Comparison of ENCODE assay signal across 35 mouse cellular contexts in genomic region chr1:118431548-118431947, GRCm38 (mm10).
"Had no signal": no experiment of that assay in that cellular context is flagged by ENCODE, and none has a peak within 500 bp of the region (broad histone marks: within the 10 kb centered on the region; RNA-seq: fewer than 3 reads in every experiment).

No protein-coding gene starts in this region.

- H3K27me3 ChIP-seq: heart, embryonic 12.5 days; heart, embryonic 13.5 days; heart, embryonic 15.5 days; hindbrain, embryonic 12.5 days; hindbrain, embryonic 13.5 days; hindbrain, embryonic 15.5 days; intestine, embryonic 15.5 days; kidney, embryonic 15.5 days had no signal

- H3K27ac ChIP-seq: heart, embryonic 13.5 days; heart, embryonic 15.5 days; hindbrain, embryonic 10.5 days; hindbrain, embryonic 12.5 days; hindbrain, embryonic 13.5 days; hindbrain, embryonic 14.5 days; hindbrain, embryonic 15.5 days; hindbrain, postnatal 0 days; intestine, embryonic 15.5 days; kidney, embryonic 15.5 days; kidney, postnatal 0 days; layer of hippocampus, adult 2 months; left cerebral cortex, adult 2 months had no signal

- H3K4me2 ChIP-seq: heart, embryonic 11.5 days; heart, embryonic 12.5 days; heart, embryonic 13.5 days; heart, embryonic 15.5 days; hindbrain, embryonic 12.5 days; hindbrain, embryonic 13.5 days; hindbrain, embryonic 14.5 days; hindbrain, embryonic 15.5 days; intestine, embryonic 15.5 days; kidney, embryonic 15.5 days had no signal

- H3K4me3 ChIP-seq: heart, embryonic 12.5 days; heart, embryonic 13.5 days; heart, embryonic 15.5 days; hindbrain, embryonic 10.5 days; hindbrain, embryonic 12.5 days; hindbrain, embryonic 13.5 days; hindbrain, embryonic 15.5 days; intestine, embryonic 15.5 days; kidney, embryonic 15.5 days; layer of hippocampus, adult 2 months; left cerebral cortex, adult 2 months had no signal

- H3K36me3 ChIP-seq: heart, embryonic 15.5 days; hindbrain, embryonic 12.5 days; hindbrain, embryonic 13.5 days; hindbrain, embryonic 15.5 days; intestine, embryonic 15.5 days had no signal

- ATAC-seq: hindbrain, embryonic 16.5 days; hindbrain, postnatal 0 days; inflammation-experienced regulatory T-cells, adult 6 months; intestine, embryonic 15.5 days; intestine, embryonic 16.5 days; intestine, postnatal 0 days had no signal

- DNase-seq: heart, postnatal 10 days; heart, postnatal 14 days; heart, postnatal 36 days; heart, postnatal 4 days; kidney, adult 11 months; kidney, adult 18-20 months; kidney, adult 2 months; kidney, adult 8-10 months; kidney, adult 9 months; kidney, postnatal 10 days; kidney, postnatal 14 days; kidney, postnatal 25 days; kidney, postnatal 36 days; kidney, postnatal 4 days; layer of hippocampus, adult 9-11 months; layer of hippocampus, postnatal 36 days had no signal

- H3K9me3 ChIP-seq: heart, embryonic 12.5 days; heart, embryonic 13.5 days; heart, embryonic 15.5 days; hindbrain, embryonic 10.5 days; hindbrain, embryonic 12.5 days; hindbrain, embryonic 13.5 days; hindbrain, embryonic 15.5 days; intestine, embryonic 15.5 days; kidney, embryonic 15.5 days had no signal

- H3K9ac ChIP-seq: heart, embryonic 12.5 days; heart, embryonic 13.5 days; heart, embryonic 15.5 days; hindbrain, embryonic 12.5 days; hindbrain, embryonic 13.5 days; hindbrain, embryonic 14.5 days; hindbrain, embryonic 15.5 days; intestine, embryonic 15.5 days; kidney, embryonic 15.5 days had no signal

- H3K4me1 ChIP-seq: hindbrain, embryonic 12.5 days had no signal
